Mouse (Mus musculus) liver, postnatal 0 days (tissue): Measurements from ENCODE around the gene Prdx5.

Source experiments
- CTCF ChIP-seq: sonication (generic); IDR thresholded peaks from 2 replicates; pipeline ENCODE4 v1.5.1; 2016; ENCODE audit warnings: antibody characterized with exemption, low read depth
- EP300 ChIP-seq: IDR thresholded peaks from 2 replicates; pipeline ENCODE4 v1.6.1; 2016; ENCODE audit warnings: antibody characterized with exemption, low read depth, mild to moderate bottlenecking

- no peak for TF ChIP-seq CTCF
- TF ChIP-seq EP300, result no peak
Measured at GRCm38 (mm10) chr19:6956461-6956860, 46.6 kb upstream of the Prdx5 start.
